Mouse (Mus musculus) lung, embryonic 14.5 days (tissue): ENCODE measurements around the gene Rnf212b. TPM values are rescaled to one million over a fixed set of nuclear protein-coding genes. Genes with fewer than 3 reads are reported as not detected.

ENCODE experiments used
- ATAC-seq: fragments of 200-750 bp; cut with Nextera tagmentation; 2 replicates; pipeline ENCODE4 v1.8.0; 2017; ENCODE audit warnings: mild to moderate bottlenecking, moderate TSS enrichment, moderate library complexity; ENCODE audit not compliant: insufficient read depth
- DNase-seq: peaks from one replicate; pipeline ENCODE4 v3.0.0-alpha.2; 2015
- H3K27ac ChIP-seq: fragments of 300-500 bp; sonication (generic); 2 replicates; pipeline ENCODE4 v1.5.1; 2014; ENCODE audit warnings: low read depth, mild to moderate bottlenecking, moderate library complexity
- H3K27me3 ChIP-seq: fragments of 300-500 bp; sonication (generic); 2 replicates; pipeline ENCODE4 v1.6.1; 2014; ENCODE audit warnings: low read length, control low read depth; ENCODE audit not compliant: insufficient read depth
- H3K36me3 ChIP-seq: fragments of 300-500 bp; sonication (generic); 2 replicates; pipeline ENCODE4 v1.6.1; 2014; ENCODE audit warnings: control low read depth; ENCODE audit not compliant: insufficient read depth
- H3K4me1 ChIP-seq: fragments of 300-500 bp; sonication (generic); 2 replicates; pipeline ENCODE4 v1.6.1; 2014; ENCODE audit warnings: antibody characterized with exemption, control low read depth; ENCODE audit not compliant: insufficient read depth
- H3K4me2 ChIP-seq: fragments of 300-500 bp; sonication (generic); 2 replicates; pipeline ENCODE4 v1.6.1; 2014; ENCODE audit warnings: mild to moderate bottlenecking
- H3K4me3 ChIP-seq: fragments of 300-500 bp; sonication (generic); 2 replicates; pipeline ENCODE4 v1.5.1; 2014; ENCODE audit warnings: low read depth, low read length
- H3K9ac ChIP-seq: fragments of 300-500 bp; sonication (generic); 2 replicates; pipeline ENCODE4 v1.6.1; 2014
- H3K9me3 ChIP-seq: fragments of 300-500 bp; sonication (generic); 2 replicates; pipeline ENCODE4 v1.6.1; 2016; ENCODE audit warnings: low read depth, low read length, control low read depth
- CTCF ChIP-seq: IDR thresholded peaks from 2 replicates; pipeline ENCODE4 v1.5.1; 2016; ENCODE audit warnings: antibody characterized with exemption, low read depth
- WGBS: fragments of 180-500 bp; shearing (Covaris S2); extraction: QIAGEN DNeasy Blood & Tissue Kit; methylation state at CpG from one replicate; pipeline ENCODE4 v1.1.7; 2014; 5-methylcytosine and 5-hydroxymethylcytosine counted together
- polyA plus RNA-seq: library from polyadenylated mRNA; unstranded; fragments of >200 nt; fragmentation: Nextera tagmentation; extraction: Ambion mirVana; gene quantifications from 2 replicates; pipeline ENCODE4 v1.2.1, GENCODE M21; 2014

The Rnf212b gene
- polyA plus RNA-seq, 1 experiment from 2014 or later = not detected

- ATAC-seq (peak; percentile 62; the same call in 1 of the 2 replicates), DNase-seq (peak; percentile 70)
- TF ChIP-seq CTCF = no peak
- Histone ChIP-seq H3K9ac (no peak overlapping the region), H3K27me3 (peaks cover 10% of the 10 kb centered on the region; the same call in 1 of the 2 replicates), H3K4me1 (no peaks in the 10 kb centered on the region), H3K9me3 (no peaks in the 10 kb centered on the region), H3K36me3 (no peaks in the 10 kb centered on the region), H3K27ac (peak overlapping the region; percentile 30; the same call in 1 of the 2 replicates), H3K4me2 (peak overlapping the region; percentile 31; the same call in 1 of the 2 replicates), H3K4me3 (no peak overlapping the region)
- 29% methylated on average over 10 of the region's 10 CpGs for WGBS
Observed at GRCm38 (mm10) chr14:54786489-54786888, 27.5 kb upstream of the Rnf212b start.

DNA sequence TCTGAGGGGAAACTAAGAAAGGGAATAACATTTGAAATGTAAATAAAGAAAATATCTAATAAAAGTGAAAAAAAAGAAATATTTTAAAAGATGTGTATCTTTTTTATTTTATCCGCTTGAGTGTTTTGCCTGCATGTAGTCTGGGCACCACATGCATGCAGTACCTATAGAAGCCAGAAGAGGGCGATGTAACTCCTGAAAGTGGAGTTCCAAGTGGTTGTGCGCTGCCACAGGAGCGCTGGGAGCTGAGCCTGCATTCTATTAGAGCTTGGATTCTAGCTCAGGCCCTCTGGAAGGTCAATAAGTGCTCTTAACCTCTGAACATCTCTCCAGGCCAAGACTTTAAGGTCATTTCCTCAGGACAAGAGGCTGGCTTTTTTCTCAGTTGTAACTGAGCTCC, 26.7 kb upstream of the Rnf212b start:
- 0 out of 2 replicates have a peak, but pooled peaks cover 3% of the 10 kb centered on the region for H3K27me3 ChIP-seq
- no peaks in the 10 kb centered on the region for H3K9me3 ChIP-seq
- no peak overlapping the region for H3K9ac ChIP-seq
- ATAC-seq = no peak
- 55% methylated on average over 4 of the region's 4 CpGs for WGBS
- DNase-seq = peak; percentile 35
- H3K4me1 ChIP-seq = no peaks in the 10 kb centered on the region
- no peak overlapping the region for H3K27ac ChIP-seq
- peak; percentile 60 for TF ChIP-seq CTCF
- H3K4me2 ChIP-seq = no peak overlapping the region
- no peak overlapping the region for H3K4me3 ChIP-seq
- H3K36me3 ChIP-seq = no peaks in the 10 kb centered on the region

- WGBS = 87% methylated on average over 5 of the region's 5 CpGs
- no peaks in the 10 kb centered on the region for H3K9me3 ChIP-seq
- DNase-seq (no peak), ATAC-seq (no peak)
- H3K27ac ChIP-seq = no peak overlapping the region
- TF ChIP-seq CTCF = no peak
- no peaks in the 10 kb centered on the region for H3K4me1 ChIP-seq
- H3K36me3 ChIP-seq = no peaks in the 10 kb centered on the region
- H3K27me3 ChIP-seq = no peaks in the 10 kb centered on the region
- no peak overlapping the region for H3K4me3 ChIP-seq
- no peak overlapping the region for H3K4me2 ChIP-seq
- no peak overlapping the region for H3K9ac ChIP-seq
Observed at GRCm38 (mm10) chr14:54788231-54788630, 25.7 kb upstream of the Rnf212b start.

- no peak for ATAC-seq
Observed at GRCm38 (mm10) chr14:54792166-54792565, 21.8 kb upstream of the Rnf212b start.

DNA sequence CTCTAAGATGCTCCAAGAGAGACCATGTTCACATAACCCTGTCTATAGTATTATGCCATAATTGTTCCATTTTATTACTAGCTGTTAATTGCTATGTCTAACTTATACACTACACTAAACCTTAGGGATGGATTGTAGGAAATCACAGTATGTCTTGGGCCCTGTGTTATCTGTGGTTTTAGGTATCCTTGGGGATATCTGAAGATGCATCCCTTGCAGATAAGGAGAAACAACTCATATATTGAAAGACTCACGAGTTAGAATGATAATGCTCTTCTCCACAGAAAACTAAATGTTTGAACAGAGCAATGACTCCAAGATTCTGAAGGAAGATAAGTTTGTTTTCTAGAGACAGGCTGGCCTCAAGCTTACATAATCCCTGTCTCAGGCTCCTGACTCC, 20.6 kb upstream of the Rnf212b start:
- TF ChIP-seq CTCF = no peak

More at GRCm38 (mm10) chr14:54792166-54792565, 21.8 kb upstream of the Rnf212b start:
- Histone ChIP-seq H3K27ac (no peak overlapping the region), H3K36me3 (no peaks in the 10 kb centered on the region), H3K4me2 (no peak overlapping the region), H3K9me3 (no peaks in the 10 kb centered on the region), H3K27me3 (no peaks in the 10 kb centered on the region), H3K9ac (no peak overlapping the region), H3K4me3 (no peak overlapping the region), H3K4me1 (no peaks in the 10 kb centered on the region)
- TF ChIP-seq CTCF = no peak
- 65% methylated on average over 6 of the region's 6 CpGs for WGBS
- DNase-seq = no peak

DNA sequence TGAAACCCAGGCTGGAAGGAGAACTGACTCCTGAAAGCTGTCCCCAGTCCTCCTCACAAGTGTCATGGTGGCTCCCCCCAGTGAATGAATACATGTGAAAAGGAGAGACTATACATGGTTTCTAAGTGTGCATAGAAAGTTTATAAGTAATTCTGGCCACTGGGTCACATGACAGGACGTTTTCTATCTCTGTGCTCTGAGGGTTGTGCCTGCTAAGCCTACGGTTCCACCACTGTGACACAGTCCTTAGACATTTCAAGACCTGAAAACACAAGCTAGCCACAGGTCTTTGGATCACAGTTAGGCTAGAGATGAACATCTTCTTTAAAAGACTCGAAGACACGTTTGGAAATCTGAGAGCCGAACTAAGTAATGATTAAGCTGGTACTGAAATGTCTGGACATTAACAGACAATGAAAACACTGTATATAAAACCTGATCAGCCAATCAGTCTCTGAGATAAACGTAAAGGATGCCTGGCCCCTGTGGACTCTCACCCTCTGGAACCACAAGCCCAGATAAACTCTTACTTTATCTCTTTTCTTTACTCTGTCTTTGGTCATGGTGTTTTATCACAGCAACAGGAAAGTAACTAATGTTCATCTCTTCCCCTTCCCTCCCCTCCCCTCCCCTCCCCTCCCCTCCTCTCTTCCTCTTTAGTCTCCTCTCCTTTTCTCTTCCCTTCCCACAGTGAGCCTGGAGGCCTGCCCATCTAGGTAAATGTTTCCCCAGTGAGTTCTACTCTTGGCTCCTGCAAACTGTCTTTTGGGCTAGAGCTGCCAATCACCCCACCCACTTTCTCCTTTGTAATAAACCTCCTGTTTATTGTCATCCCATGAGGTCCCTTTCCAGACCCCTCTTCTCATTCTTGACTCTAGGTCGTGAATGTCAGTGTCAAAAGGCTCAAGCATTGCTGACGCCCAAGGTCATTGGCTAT, 19.8 kb upstream of the Rnf212b start:
- WGBS = 68% methylated on average over 8 of the region's 8 CpGs
- no peak for TF ChIP-seq CTCF
- DNase-seq (no peak), ATAC-seq (no peak)
- Histone ChIP-seq H3K4me2 (no peak overlapping the region), H3K9me3 (no peaks in the 10 kb centered on the region), H3K4me3 (no peak overlapping the region), H3K27ac (no peak overlapping the region), H3K4me1 (no peaks in the 10 kb centered on the region), H3K9ac (no peak overlapping the region), H3K36me3 (no peaks in the 10 kb centered on the region), H3K27me3 (no peaks in the 10 kb centered on the region)

More for the DNA sequence above, 20.6 kb upstream of the Rnf212b start:
- Histone ChIP-seq H3K4me2 (no peak overlapping the region), H3K4me3 (no peak overlapping the region), H3K9me3 (no peaks in the 10 kb centered on the region), H3K9ac (no peak overlapping the region), H3K4me1 (no peaks in the 10 kb centered on the region), H3K36me3 (no peaks in the 10 kb centered on the region), H3K27ac (no peak overlapping the region), H3K27me3 (no peaks in the 10 kb centered on the region)
- WGBS = 48% methylated on average over 1 of the region's 1 CpGs
- DNase-seq (no peak), ATAC-seq (no peak)

GRCm38 (mm10) chr14:54795901-54796300, 18.0 kb upstream of the Rnf212b start:
- Histone ChIP-seq H3K27me3 (no peaks in the 10 kb centered on the region), H3K9me3 (no peaks in the 10 kb centered on the region), H3K9ac (no peak overlapping the region), H3K4me3 (no peak overlapping the region), H3K4me2 (no peak overlapping the region), H3K27ac (no peak overlapping the region), H3K36me3 (no peaks in the 10 kb centered on the region), H3K4me1 (no peaks in the 10 kb centered on the region)
- no peak for ATAC-seq
- 65% methylated on average over 1 of the region's 1 CpGs for WGBS
- TF ChIP-seq CTCF = no peak
- no peak for DNase-seq
